Mouse (Mus musculus) mouse embryonic stem cell (cell line): ENCODE results near the gene Ptn.

Experiments
- in situ Hi-C, 2 experiments: fragments of 300-500 bp; cut with MboI; formaldehyde crosslinking; loops; 1 replicate in 1 of 2; 3 replicates in 1 of 2; pipeline ENCODE4 v1.14.3; 2019 to 2020; ENCODE audit warnings: low sequenced_read_pairs in 2 of 2, low pct_unique_long_range_greater_than_20kb in 1 of 2, mixed read lengths in 1 of 2; ENCODE audit not compliant: unreplicated experiment in 1 of 2

Ptn gene

DNA sequence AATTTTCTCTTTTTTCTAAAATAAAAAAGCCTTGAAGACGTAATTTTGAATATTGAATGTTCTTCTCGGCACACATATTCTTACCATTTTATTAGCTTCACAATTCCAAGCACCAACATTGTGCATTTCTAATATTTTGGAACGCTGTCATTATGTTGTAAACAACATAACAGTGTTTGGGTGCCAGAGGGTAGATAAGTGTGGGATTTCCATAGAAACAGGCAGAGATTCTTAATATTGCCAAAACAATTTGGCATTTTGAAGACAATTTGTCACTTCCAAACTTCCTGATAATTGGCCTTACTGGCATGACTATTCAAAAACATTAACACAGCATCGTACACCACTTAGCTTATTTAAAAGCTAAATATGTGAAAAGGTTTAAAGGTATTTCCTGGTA lies 119.1 kb downstream of the Ptn start:
- in situ Hi-C loops, result loop anchor here (25.0 kb wide), 2 partner anchors 221 to 346 kb away; no protein-coding TSS in a partner anchor

DNA sequence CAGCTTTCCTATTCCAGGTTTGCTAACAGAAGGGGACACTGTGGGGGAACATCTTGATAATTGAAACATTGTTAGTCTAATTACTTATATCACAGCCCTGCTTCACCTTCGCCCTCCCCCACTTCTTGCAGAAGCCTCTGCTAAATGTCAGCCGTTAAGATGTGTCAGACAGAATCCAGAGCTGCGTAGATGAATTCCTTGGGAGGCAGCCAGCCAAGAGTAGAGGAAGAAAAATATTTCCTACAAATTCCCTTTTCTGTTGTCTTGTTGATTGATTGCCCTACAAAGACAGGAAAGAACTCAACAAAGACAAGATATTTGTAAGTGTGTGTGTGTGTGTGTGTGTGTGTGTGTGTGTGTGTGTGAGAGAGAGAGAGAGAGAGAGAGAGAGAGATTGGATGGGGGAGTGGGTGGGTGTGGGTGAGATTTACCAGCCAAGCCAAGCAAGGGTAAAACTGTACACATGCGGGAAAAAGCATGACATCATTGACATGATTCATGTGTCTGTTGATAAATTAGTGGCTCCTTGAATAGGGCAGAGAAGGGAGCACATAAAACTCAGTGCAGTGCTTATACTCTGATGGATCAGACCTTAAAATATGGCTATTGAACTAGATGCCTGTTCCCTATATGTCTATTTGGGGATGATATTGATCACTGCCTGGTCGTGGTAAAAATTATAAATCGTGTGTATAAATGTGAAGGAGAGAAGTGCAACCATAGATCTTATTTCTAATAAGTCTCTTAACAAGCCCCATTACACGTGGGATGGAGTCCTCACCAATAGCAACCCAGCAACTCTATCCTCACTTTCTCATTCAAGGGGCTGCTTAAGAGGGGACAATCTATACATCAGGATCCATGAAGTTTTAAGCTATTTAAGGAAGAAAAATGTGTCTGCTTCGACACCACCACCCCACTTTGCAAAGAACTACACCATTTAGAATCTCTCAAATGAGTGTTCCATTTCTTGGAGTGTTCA lies 133.0 kb downstream of the Ptn start:
- in situ Hi-C loops, result loop anchor here (25.0 kb wide), 2 partner anchors 235 to 360 kb away; no protein-coding TSS in a partner anchor

DNA sequence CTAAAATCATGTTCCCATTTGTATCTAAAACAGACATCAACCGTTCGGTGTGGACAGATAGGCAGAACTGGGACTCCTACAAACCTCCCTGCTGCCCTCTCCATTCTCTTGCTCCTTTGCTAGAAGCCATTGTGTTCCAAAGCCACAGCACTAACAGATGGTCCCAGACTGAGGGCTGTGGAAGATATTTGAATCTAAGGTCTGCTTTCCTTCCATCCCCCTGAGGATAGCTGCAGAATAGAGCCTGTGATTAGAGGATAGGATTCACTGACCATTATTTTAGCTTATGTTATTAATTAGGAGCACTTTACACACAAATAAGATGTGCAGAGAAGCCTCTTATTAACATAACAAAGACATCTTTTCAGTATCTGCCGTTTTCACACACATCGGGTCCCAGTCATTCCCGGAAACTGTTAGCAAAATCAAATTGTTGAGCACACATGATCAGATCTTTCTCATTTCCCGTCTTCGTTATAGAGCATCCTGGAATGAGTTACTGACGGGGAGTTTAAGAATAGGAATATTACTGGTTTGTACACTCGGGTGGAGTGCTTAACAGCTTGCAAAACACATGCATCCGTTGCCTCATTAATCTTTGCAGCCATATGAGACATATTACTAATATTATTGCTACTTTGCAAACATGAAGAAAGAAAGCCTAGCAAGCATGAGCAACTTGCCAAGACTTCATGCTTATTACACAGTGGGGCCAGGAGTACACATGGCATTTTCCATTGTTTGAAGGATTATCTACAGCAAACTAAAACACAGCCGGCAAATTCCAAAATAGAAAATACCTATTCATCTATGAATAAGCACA lies 137.4 kb downstream of the Ptn start:
- in situ Hi-C loops, result no loop called here

DNA sequence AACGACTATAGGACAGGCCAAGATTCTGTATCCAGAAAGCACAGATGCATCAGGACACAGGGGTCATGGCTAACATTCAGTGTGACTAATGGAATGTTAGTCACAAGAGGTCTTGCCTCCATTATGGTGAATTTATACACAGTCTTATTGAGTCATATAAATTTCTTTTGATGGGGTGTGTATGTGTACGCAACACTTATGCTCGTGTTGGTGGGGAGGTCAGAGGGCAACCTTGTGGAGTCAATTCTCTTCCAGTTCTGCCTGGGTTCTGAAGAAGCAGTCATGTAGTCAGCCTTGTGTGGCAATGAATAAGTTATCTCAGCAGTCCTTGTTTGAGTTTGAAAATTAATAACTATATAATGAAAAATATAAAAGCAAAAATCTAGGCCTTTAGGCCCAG lies 138.7 kb downstream of the Ptn start:
- in situ Hi-C loops, result no loop called here
